Mouse (Mus musculus): ENCODE data around the gene Bach2. TPM values are rescaled to one million over a fixed set of nuclear protein-coding genes. Genes with fewer than 3 reads are reported as not detected.

The Bach2 gene
- polyA plus RNA-seq, 1 experiment from 2014 or later = 9.8 TPM

DNA sequence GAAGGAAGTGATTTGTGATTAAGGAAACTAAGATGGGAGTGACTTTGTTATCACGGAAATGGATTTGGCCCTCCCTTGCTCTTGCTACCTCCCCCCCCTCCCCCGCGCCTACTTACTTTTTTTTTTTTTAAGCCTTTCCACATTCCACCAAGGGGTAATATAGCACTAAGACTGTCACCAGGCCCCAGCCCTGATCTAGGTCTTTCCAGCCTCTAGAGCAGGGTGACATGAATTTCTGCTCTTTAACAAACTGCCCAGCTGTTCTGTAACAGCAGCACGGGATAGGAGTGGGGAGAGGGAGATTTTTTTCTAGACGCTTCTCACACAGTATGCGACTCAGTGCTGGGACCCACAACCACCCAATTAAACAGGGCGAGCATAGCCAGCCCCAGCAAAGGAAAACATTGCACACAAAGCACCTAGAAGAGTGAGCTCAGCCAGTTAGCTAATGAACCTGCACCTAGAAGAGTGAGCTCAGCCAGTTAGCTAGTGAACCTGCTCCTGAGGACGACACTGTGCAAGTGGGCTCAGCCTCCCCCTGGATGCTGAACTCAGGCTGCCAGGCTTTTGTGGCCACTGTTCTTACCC is 10.5 kb upstream of the Bach2 start:
- Histone ChIP-seq H3K9me3 (no peaks in the 10 kb centered on the region), H3K9ac (no peak overlapping the region), H3K4me3 (no peak overlapping the region), H3K4me2 (no peak overlapping the region), H3K27ac (no peak overlapping the region), H3K36me3 (no peaks in the 10 kb centered on the region), H3K4me1 (no peaks in the 10 kb centered on the region), H3K27me3 (no peaks in the 10 kb centered on the region)
- 66% methylated on average over 8 of the region's 8 CpGs for WGBS
- ATAC-seq (ENCODE audit: insufficient number of reproducible peaks, insufficient read depth, low FRiP score, low TSS enrichment, low read depth) = no peak

GRCm38 (mm10) chr4:32229266-32229665 is 9.3 kb upstream of the Bach2 start:
- no peak overlapping the region for H3K4me3 ChIP-seq
- no peak overlapping the region for H3K9ac ChIP-seq
- H3K36me3 ChIP-seq = no peaks in the 10 kb centered on the region
- 83% methylated on average over 10 of the region's 10 CpGs for WGBS
- no peak for ATAC-seq (ENCODE audit: insufficient number of reproducible peaks, insufficient read depth, low FRiP score, low TSS enrichment, low read depth)
- H3K4me2 ChIP-seq = no peak overlapping the region
- no peaks in the 10 kb centered on the region for H3K4me1 ChIP-seq
- H3K9me3 ChIP-seq = no peaks in the 10 kb centered on the region
- no peaks in the 10 kb centered on the region for H3K27me3 ChIP-seq
- H3K27ac ChIP-seq = no peak overlapping the region

DNA sequence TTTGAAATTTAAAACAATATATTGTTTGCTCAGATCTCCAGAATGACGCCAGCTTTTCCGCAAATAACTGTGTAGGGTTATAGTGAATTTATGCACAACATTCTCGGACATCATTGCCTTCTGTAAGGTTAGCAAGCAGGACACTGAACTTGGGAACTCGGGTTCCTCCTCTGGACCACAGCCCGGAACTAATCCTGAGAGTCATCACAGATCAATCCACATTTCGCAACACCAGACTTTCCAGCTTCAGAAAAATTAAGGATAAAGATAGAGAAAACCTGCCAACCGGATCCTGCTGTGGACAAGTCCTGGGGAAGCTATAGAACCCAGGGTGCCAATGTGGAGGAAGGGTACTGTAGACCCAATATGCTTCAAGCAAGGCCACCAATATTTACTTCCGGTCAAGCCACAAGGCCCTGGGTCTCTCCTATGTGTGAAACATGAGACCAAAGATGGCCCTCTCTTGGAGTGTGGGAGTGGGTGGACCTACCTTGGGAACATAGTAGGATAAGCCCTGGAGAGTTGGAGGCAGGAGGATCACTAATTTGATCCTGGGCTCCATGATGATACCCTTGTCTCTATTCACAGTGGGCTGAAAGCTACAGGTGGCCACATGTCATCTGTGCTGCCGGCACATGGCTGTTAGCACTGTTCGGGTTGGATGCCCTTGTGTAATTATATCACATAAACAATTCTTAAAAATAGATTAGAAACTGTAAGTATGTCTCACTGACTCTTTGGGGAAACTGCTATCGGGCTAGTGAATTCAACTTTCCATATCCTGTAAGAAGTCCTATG is 7.1 kb upstream of the Bach2 start:
- Histone ChIP-seq H3K27ac (no peak overlapping the region), H3K4me3 (no peak overlapping the region), H3K4me1 (peaks cover 9% of the 10 kb centered on the region), H3K36me3 (no peaks in the 10 kb centered on the region), H3K9ac (no peak overlapping the region), H3K27me3 (no peaks in the 10 kb centered on the region), H3K9me3 (no peaks in the 10 kb centered on the region), H3K4me2 (no peak overlapping the region)
- no peak for ATAC-seq (ENCODE audit: insufficient number of reproducible peaks, insufficient read depth, low FRiP score, low TSS enrichment, low read depth)
- WGBS = 81% methylated on average over 11 of the region's 11 CpGs

DNA sequence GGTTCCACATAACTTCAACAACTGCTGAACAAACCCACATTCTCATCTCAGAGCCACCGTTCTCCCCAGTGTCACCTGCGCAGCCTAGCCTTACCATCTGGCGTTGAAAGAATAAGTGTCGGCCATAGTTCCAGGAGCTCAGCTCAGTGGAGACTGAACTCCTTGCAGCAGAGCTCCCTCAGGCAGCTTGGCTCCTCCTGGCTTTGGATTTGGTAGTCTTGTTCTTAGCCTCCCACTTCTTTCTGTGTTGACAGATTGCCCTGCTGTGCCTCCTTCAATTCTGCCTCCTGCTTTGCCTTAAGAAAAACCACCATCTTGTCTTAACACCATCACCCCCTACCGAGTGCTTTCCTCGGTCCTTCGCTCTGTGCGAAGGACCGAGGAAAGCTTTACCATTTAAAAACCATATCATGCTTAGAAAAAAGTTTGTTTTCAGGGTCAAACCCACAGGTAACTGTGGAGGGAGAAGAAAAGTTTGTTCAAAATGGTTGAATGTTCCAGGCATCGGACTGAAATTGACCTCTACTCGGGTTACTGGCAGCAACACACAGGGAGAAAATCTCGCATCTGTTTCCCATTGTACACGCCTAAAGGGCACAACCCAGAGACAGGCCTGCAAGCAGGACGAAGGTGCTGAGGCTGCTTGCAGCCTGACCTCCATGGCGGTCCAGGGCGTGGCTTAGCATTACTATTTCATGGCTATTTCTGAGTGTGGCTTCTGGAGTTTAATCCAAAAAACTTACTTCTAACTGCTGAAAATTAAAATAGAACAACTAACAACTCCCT is 2.5 kb upstream of the Bach2 start:
- no peak overlapping the region for H3K27ac ChIP-seq

GRCm38 (mm10) chr4:32238921-32239748 is 531 bp downstream of the Bach2 start:
- peak; percentile 57; the same call in 1 of the 2 replicates for ATAC-seq (ENCODE audit: insufficient number of reproducible peaks, insufficient read depth, low FRiP score, low TSS enrichment, low read depth)
- H3K4me1 ChIP-seq = peaks cover 50% of the 10 kb centered on the region
- peak overlapping the region; percentile 92 for H3K4me2 ChIP-seq
- H3K9ac ChIP-seq = peak overlapping the region; percentile 84
- H3K9me3 ChIP-seq = no peaks in the 10 kb centered on the region
- under 1% methylated on average over 82 of the region's 100 CpGs for WGBS
- no peaks in the 10 kb centered on the region for H3K36me3 ChIP-seq
- H3K4me3 ChIP-seq = peak overlapping the region; percentile 89
- H3K27ac ChIP-seq = peak overlapping the region; percentile 94
- H3K27me3 ChIP-seq = no peaks in the 10 kb centered on the region

More for the DNA sequence above, 2.5 kb upstream of the Bach2 start:
- Histone ChIP-seq H3K9me3 (no peaks in the 10 kb centered on the region), H3K27me3 (no peaks in the 10 kb centered on the region), H3K9ac (no peak overlapping the region), H3K4me3 (no peak overlapping the region), H3K4me2 (no peak overlapping the region), H3K36me3 (no peaks in the 10 kb centered on the region), H3K4me1 (peaks cover 31% of the 10 kb centered on the region)
- ATAC-seq (ENCODE audit: insufficient number of reproducible peaks, insufficient read depth, low FRiP score, low TSS enrichment, low read depth) = no peak
- 33% methylated on average over 16 of the region's 16 CpGs for WGBS

DNA sequence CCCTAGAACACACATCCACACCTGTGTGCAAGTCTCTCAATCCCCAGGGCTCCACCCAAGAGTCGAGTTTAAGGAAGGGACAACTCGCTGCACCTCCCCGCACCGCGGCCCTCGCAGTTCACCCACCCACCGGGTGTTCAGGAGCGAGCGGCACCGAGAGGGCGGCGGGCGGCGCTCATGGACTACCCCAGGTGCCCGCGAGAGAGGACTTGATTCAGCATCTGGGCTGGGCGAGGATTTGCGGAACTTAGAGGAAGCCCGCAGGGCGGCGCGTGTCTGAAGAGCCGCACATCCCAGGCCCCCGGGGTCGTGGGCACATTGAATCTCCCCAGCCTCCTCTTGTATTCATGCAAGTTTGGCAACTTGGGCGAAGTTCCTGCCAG is 1.1 kb downstream of the Bach2 start:
- Histone ChIP-seq H3K27ac (peak overlapping the region; percentile 94), H3K36me3 (no peaks in the 10 kb centered on the region), H3K9ac (peak overlapping the region; percentile 84), H3K4me1 (peaks cover 54% of the 10 kb centered on the region), H3K4me2 (peak overlapping the region; percentile 92), H3K27me3 (no peaks in the 10 kb centered on the region), H3K9me3 (no peaks in the 10 kb centered on the region), H3K4me3 (peak overlapping the region; percentile 89)
- ATAC-seq (ENCODE audit: insufficient number of reproducible peaks, insufficient read depth, low FRiP score, low TSS enrichment, low read depth) = peak; percentile 62
- WGBS = under 1% methylated on average over 26 of the region's 26 CpGs

- Histone ChIP-seq H3K4me3 (peak overlapping the region; percentile 89), H3K27ac (no peak overlapping the region), H3K4me2 (peak overlapping the region; percentile 92), H3K36me3 (no peaks in the 10 kb centered on the region), H3K27me3 (no peaks in the 10 kb centered on the region), H3K9me3 (no peaks in the 10 kb centered on the region), H3K9ac (peak overlapping the region; percentile 84; the same call in 1 of the 2 replicates), H3K4me1 (peaks cover 54% of the 10 kb centered on the region)
- no peak for ATAC-seq (ENCODE audit: insufficient number of reproducible peaks, insufficient read depth, low FRiP score, low TSS enrichment, low read depth)
- WGBS = 14% methylated on average over 9 of the region's 9 CpGs
These were observed 1.9 kb downstream of the Bach2 start for GRCm38 (mm10) chr4:32240457-32241030.

DNA sequence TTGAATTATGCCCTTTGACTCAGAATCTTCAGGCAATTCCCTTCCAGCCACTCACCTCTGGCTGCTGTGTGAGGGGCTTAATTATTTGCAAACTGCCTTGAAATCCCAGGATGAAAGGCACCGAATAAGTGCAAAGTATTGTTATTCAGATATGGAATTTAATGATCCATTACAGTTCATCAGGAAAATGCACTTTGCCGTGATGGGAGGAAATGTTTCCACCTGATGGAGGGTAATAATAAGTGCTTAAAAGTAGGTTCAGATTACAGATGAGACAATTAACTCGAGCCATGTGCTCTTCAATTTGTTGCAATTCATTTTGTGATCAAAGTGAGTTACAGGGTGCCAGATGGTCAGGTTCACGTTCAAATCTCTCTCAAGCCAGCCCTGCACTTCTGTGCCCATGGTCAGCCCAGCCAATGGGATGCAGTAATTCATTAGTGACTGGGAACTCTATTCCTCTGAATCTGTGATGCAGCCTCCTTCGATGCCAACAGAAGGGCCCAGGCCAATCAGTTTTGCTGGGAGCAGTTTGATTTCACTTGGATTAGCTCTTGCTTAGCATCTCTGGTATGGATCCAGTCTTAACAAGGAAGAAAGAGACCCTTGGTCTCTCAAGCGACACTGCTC is 2.9 kb downstream of the Bach2 start:
- Histone ChIP-seq H3K9ac (no peak overlapping the region), H3K4me3 (no peak overlapping the region), H3K4me1 (peaks cover 47% of the 10 kb centered on the region), H3K27me3 (no peaks in the 10 kb centered on the region), H3K27ac (no peak overlapping the region), H3K4me2 (0 out of 2 replicates have a peak overlapping the region, but pooled peaks have one; percentile 92), H3K9me3 (no peaks in the 10 kb centered on the region), H3K36me3 (no peaks in the 10 kb centered on the region)
- no peak for ATAC-seq (ENCODE audit: insufficient number of reproducible peaks, insufficient read depth, low FRiP score, low TSS enrichment, low read depth)
- 24% methylated on average over 6 of the region's 6 CpGs for WGBS

DNA sequence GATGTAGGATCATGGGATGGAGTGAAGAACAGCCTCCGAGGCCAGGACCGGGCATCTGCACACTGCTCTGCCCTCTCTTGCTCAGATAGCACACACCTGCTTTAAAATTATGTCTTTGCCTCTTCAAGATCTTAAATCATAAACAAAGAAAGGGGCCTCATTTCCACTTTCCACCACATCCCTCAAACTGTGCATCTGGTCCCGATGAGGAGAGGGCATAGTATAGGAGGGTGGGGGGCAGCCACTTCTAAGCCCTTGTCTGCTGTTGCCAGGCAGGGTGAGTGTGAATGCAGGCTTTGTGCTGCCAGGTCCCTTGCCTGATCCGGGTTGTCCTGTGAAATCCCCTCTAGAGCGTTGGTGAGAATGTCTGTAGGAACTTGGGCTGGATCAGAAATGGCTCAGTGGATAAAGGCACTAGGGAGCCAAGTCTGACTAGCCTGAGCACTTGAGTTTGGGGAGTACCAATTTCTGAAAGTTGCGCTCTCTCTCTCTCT is 3.6 kb downstream of the Bach2 start:
- Histone ChIP-seq H3K4me2 (no peak overlapping the region), H3K4me3 (no peak overlapping the region), H3K27me3 (no peaks in the 10 kb centered on the region), H3K9ac (no peak overlapping the region), H3K27ac (no peak overlapping the region), H3K9me3 (no peaks in the 10 kb centered on the region), H3K4me1 (peaks cover 47% of the 10 kb centered on the region), H3K36me3 (no peaks in the 10 kb centered on the region)
- no peak for ATAC-seq (ENCODE audit: insufficient number of reproducible peaks, insufficient read depth, low FRiP score, low TSS enrichment, low read depth)
- 45% methylated on average over 6 of the region's 6 CpGs for WGBS

- Histone ChIP-seq H3K4me3 (no peak overlapping the region), H3K4me1 (peaks cover 47% of the 10 kb centered on the region), H3K27me3 (no peaks in the 10 kb centered on the region), H3K9ac (no peak overlapping the region), H3K27ac (no peak overlapping the region), H3K9me3 (no peaks in the 10 kb centered on the region), H3K4me2 (no peak overlapping the region), H3K36me3 (no peaks in the 10 kb centered on the region)
- ATAC-seq (ENCODE audit: insufficient number of reproducible peaks, insufficient read depth, low FRiP score, low TSS enrichment, low read depth) = no peak
- WGBS = 40% methylated on average over 10 of the region's 10 CpGs
These were observed 4.9 kb downstream of the Bach2 start for GRCm38 (mm10) chr4:32243458-32243857.
